Mouse (Mus musculus) embryonic stem cell, embryonic (primary cell): ENCODE results near the gene Hist1h4k.
"Not testable (repeated sequence)": the region's sequence is repeated elsewhere in the genome, so short reads cannot be mapped to it uniquely, and the experiment has no call there.

ENCODE experiments used
- CTCF ChIA-PET, 4 experiments: fragments of 300-600 bp in 2 of 4; fragments of 350-600 bp in 2 of 4; sonication (Branson Sonifier 250); formaldehyde crosslinking; loops; one replicate each; lab custom pipeline; 2022; ENCODE audit warnings: inconsistent platforms in 2 of 4; lab: Charles Lee
- POLR2A ChIA-PET, 4 experiments: fragments of 300-600 bp in 2 of 4; fragments of 350-600 bp in 2 of 4; sonication (Branson Sonifier 250); formaldehyde crosslinking; loops; one replicate each; lab custom pipeline; 2022; ENCODE audit warnings: antibody characterized with exemption in 4 of 4, inconsistent platforms in 1 of 4; lab: Charles Lee

The Hist1h4k gene

DNA sequence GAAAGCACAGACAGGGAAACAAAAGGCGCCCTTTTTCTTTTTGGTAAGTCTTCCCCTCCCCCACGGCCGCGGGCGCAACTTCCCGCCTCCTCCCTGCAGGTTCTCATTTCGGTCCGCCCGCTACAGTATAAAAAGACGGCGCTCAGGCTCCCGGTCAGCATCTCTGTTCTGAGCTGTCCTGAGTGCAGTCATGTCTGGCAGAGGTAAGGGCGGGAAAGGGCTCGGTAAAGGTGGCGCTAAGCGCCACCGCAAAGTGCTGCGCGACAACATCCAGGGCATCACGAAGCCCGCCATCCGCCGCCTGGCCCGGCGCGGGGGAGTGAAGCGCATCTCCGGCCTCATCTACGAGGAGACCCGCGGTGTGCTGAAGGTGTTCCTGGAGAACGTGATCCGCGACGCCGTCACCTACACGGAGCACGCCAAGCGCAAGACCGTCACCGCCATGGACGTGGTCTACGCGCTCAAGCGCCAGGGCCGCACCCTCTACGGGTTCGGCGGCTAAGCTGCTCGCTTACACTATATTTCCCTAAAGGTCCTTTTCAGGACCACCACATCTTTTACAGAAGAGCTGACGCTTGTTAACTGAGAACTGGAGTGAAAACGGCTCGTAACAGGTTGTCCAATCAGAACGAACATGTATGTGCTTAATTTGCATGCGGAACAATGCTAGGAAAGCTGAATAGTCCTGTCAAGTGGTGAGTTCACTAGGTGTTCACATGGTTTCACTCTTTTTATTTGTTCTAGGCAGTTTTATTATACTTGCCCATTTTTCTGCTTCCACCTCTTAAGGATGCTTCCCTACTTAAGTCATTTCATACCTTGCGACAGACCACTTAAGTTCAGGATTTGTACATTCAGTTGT, 15.2 kb downstream of the Hist1h4k start, which contains the start of gene Hist1h4j:
Gene Hist1h4j (plus strand): TSS at position 159 of the 862 bp plus-strand sequence.
- ChIA-PET POLR2A (interaction anchor here (0.5 to 27.0 kb wide), 56 partner anchors 7 to 1821 kb away, joined by 3 to 530 read pairs (median 6); partner anchors contain the start of genes Hist1h2ai (in 4 of the 4), Hist1h2an (in 4 of the 4), Hist1h2bl (in 4 of the 4) and Hist1h2bp (in 4 of the 4)), CTCF (interaction anchor here in 3 of 4 experiments (0.5 to 1.0 kb wide), 4 partner anchors 15 to 49 kb away, joined by 3 to 5 read pairs (median 3); partner anchors contain the start of genes Hist1h2bl (in 1 of the 3) and Hist1h4k (in 1 of the 3))

DNA sequence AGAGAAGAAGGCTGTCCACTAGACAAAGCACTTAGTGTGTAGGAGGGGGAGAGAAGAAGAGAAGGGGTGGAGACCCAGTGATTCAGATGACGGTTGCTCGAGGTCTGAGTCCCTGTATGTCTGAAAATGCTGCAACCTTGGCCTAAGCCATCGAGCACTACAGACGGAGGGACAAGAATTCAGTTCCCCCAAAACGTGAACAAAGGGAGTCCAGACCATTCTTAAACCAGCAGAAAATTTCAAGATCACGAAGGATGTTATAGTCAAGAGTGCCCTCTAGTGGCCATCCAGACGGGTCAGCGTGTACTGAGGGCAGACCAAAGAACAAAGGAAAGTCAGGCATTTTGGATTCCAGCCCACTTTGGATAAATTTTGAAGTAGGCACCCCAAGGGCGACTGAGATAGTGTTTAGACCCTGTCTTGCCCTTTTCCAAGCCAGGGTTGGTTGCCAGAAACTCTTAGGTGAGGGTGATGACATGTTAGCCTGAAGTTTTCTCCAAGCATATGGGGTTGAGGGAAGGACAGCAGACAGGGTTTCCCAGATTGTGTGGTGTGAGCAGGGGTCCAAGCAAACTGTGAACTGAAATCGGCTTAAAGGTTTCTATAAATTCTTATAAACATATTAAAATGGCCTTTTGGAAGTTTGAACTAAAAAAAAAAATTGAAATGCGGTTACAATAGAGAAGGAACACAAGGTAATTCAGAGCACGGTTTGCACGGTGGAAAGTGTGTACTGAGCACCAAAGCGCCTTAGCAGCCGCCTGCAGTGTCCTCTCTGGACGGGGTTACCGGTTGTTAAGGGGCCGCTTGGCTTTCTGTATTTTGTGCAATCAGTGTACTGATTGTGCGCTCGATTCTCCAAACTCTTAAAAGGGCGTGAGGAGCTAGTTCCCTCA, 16.0 kb downstream of the Hist1h4k start:
- ChIA-PET CTCF (interaction anchor here in 3 of 4 experiments (0.6 to 1.5 kb wide), 12 partner anchors 9 to 554 kb away, joined by 3 to 12 read pairs (median 4); partner anchors contain the start of genes Hist1h2bl (in 2 of the 3), Hist1h2ai (in 1 of the 3), Hist1h3h (in 1 of the 3) and Hist1h4k (in 1 of the 3)), POLR2A (interaction anchor here (0.6 to 27.0 kb wide), 56 partner anchors 8 to 759 kb away, joined by 3 to 530 read pairs (median 7); partner anchors contain the start of genes Hist1h2ai (in 4 of the 4), Hist1h2an (in 4 of the 4), Hist1h2bl (in 4 of the 4) and Hist1h2bp (in 4 of the 4))

DNA sequence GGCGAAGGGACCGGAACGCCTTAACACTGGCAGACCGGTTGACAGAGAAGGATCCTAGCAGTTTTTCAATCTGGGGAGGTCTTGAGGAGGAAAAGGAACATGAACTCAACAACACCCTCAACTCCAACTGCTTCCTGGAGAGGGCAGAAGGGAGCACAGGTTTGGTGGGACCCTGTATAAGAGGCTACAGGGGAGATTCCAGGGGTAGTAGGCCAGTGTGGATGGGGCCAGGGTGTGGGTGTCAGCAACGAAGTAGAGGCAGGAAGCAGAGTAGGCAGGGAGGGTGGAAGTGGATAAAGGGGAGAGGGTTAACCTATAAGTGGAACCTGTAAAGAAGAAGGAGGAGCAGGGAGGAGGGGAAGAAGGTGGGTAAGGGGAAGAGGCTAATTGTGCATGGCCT, 16.8 kb downstream of the Hist1h4k start:
- POLR2A ChIA-PET, result interaction anchor here in 3 of 4 experiments (0.6 to 27.0 kb wide), 28 partner anchors 9 to 760 kb away, joined by 3 to 530 read pairs (median 10); partner anchors contain the start of genes Hist1h2ai (in 3 of the 3), Hist1h2ak (in 3 of the 3), Hist1h2bl (in 3 of the 3) and Hist1h2bm (in 3 of the 3)
- CTCF ChIA-PET, result interaction anchor here in 2 of 4 experiments (0.6 to 1.5 kb wide), 10 partner anchors 8 to 554 kb away, joined by 3 to 12 read pairs (median 5); partner anchors contain the start of genes Hist1h2ai (in 1 of the 2), Hist1h2bl (in 1 of the 2), Hist1h3h (in 1 of the 2) and Hist1h4k (in 1 of the 2)

DNA sequence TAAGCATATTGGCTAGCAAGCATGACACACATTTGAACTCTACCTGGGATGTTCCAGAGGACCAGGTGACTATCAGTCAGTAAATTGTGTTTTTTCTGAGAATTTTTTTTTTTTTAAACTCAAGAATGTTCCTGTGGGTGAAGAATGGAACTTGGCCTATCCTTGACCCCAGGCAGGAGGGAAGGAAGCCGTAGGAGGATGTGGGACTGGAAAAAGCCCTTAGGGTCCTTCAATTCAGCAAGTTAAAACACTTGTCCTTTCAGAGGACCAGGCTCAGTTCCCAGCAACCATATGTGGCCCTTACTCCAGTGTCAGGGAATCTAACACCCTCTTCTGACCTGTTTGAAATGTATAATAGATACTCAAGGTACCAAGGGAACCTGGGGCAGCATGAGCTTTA, 20.8 kb downstream of the Hist1h4k start:
- CTCF ChIA-PET, result no interaction called here
- POLR2A ChIA-PET, result interaction anchor here in 2 of 4 experiments (1.3 to 27.0 kb wide), 7 partner anchors 6 to 100 kb away, joined by 4 to 530 read pairs (median 240); partner anchors contain the start of genes Hist1h2ak (in 2 of the 2), Hist1h2bn (in 2 of the 2), Hist1h3h (in 2 of the 2) and Hist1h4k (in 2 of the 2)

DNA sequence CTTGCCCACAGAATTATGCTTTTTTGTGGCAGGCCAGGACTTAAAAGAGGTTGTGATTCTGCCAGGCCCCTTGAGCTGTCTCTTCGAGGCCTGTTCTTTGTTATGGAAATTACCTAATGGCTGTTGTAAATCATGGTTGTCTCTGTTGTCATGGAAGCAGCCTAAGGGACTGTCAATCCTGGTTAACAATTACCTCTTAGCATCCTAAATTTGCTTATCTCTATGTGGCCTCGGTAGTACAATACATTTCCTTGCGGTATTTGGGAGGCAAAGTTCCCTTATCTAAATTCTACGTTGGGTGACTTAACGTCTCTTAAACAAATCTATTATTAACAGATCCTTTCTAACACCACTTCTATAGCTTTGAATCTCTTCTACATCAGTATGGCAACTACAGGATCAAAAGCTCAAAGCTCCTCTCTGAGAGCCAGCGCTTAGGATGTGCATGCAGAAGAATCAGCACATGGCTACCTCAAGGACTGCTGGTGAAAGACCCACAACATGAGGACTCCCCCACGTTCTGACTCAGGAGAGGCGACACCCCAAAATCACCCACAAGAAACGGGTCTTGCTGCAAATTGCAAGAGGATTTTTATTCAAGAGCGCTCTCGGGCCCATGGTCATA, 22.2 kb downstream of the Hist1h4k start:
- CTCF ChIA-PET, result no interaction called here

DNA sequence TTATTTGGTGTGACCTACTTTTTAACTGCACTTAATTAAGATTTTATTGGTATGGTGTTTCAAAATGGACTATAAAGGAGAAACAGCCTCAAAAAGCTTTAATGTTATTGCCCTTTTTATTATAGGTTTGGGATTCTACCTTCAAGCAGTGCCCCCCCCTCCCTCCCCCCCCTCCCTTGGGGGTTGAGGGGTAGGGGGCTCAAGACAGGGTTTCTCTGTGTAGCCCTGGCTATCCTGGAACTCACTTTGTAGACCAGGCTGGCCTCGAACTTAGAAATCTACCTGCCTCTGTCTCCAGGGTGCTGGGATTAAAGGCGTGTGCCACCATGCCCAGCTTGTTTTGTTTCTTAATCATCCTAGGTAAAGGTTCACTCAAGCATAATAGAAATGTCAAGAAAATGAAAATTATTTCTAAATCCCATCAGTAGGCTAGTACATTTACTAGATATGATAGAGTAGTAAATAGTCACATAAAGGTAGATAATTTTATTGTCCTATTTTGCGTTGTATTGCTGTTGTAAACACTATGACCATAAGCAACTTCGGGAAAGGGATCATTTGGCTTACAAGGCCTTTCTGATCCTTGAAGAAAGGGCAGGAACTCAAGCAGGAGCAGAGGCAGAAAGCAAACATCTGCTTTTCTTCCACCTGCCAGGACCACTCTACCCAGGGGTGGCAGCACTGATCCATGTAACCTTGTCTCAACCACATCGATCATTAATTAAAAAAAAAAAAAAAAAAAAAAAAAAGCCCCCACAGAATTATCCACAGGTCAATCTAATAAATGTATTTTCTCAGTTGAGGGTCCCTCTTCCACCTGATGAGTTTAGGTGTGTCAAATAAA, 27.1 kb downstream of the Hist1h4k start:
- POLR2A ChIA-PET, result interaction anchor here in 3 of 4 experiments (0.7 to 27.0 kb wide), 23 partner anchors 7 to 1593 kb away, joined by 3 to 530 read pairs (median 8); partner anchors contain the start of genes Hist1h4k (in 3 of the 3), Hist1h1b (in 2 of the 3), Hist1h2ak (in 2 of the 3) and Hist1h2bn (in 2 of the 3)

More for the DNA sequence above, 22.2 kb downstream of the Hist1h4k start:
- POLR2A ChIA-PET, result interaction anchor here (0.6 to 27.0 kb wide), 25 partner anchors 4 to 548 kb away, joined by 3 to 530 read pairs (median 4); partner anchors contain the start of genes Hist1h1b (in 2 of the 4), Hist1h2ai (in 2 of the 4), Hist1h2ak (in 2 of the 4) and Hist1h2an (in 2 of the 4)

DNA sequence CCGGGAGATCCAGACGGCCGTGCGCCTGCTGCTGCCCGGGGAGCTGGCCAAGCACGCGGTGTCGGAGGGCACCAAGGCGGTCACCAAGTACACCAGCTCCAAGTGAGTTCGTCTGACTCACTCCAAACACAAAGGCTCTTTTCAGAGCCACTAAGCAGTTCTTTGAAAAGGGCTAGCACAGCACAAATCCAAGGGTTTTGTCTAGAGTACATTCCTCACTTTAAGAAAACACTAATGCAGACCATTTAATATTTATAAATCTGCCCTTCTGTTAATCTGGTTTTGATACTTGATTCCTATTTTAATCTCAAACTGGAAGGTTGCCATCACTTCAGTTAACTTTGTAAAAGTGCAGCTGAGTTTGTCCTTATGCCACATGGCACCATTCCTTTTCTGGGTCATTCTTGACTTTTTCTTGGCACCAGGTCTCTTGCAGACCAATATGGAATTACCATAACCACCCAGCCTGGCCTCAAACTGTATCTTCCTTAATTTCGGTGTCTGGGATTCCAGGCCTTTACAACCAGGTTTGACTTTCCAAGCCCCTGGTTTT, 27.9 kb downstream of the Hist1h4k start:
- ChIA-PET CTCF (no interaction called here), POLR2A (interaction anchor here (0.6 to 27.0 kb wide), 39 partner anchors 10 to 742 kb away, joined by 3 to 530 read pairs (median 6); partner anchors contain the start of genes Hist1h4k (in 4 of the 4), Hist1h1b (in 3 of the 4), Hist1h2ak (in 3 of the 4) and Hist1h2an (in 3 of the 4))

More for the DNA sequence above, 27.1 kb downstream of the Hist1h4k start:
- CTCF ChIA-PET, result no interaction called here

DNA sequence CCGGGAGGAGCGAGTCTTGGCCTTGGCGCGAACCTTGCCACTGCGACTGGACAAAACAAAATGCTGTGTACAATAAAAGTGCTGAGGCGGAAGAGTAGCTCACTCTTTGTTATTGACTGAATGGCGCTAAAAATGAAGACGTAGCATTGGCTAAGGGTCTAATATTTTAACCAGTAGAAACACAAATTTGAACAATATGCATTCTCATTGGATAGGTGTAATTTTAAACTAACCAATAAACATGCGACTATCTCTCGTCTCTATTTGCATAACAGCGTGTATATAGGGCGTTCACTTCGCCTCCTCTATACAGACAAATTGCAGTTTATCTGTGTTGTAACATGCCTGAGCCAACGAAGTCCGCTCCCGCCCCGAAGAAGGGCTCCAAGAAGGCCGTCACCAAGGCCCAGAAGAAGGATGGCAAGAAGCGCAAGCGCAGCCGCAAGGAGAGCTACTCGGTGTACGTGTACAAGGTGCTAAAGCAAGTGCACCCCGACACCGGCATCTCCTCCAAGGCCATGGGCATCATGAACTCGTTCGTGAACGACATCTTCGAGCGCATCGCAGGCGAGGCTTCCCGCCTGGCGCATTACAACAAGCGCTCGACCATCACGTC, 28.4 kb downstream of the Hist1h4k start, which contains the start of gene Hist1h2bm:
Gene Hist1h2bm (plus strand): TSS at position 288 of the 616 bp plus-strand sequence.
- POLR2A ChIA-PET, result interaction anchor here (0.6 to 27.0 kb wide), 54 partner anchors 9 to 1864 kb away, joined by 3 to 530 read pairs (median 4); partner anchors contain the start of genes Hist1h4k (in 4 of the 4), Hist1h1b (in 3 of the 4), Hist1h2ah (in 3 of the 4) and Hist1h2ak (in 3 of the 4)
- CTCF ChIA-PET, result not testable (repeated sequence)

DNA sequence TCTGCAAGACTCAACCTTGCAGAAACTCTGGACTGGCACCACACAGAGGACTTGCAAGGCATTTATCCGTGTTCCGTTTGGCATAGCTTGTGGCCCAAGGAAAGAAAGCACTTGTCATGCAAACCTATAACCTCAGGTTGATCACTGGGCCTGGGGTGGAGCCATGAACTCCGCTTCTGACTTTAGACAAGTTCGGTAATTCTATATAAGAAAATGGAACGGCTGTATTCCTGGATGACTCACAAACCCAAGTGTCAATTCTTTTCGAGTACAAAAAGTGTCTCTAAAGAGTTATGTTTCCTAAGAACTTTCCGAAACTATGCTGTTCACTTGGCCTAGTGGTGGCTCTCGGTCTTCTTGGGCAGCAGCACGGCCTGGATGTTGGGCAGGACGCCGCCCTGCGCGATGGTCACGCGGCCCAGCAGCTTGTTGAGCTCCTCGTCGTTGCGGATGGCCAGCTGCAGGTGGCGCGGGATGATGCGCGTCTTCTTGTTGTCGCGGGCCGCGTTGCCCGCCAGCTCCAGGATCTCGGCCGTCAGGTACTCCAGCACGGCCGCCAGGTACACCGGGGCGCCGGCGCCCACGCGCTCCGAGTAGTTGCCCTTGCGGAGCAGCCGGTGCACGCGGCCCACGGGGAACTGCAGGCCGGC, 29.1 kb downstream of the Hist1h4k start:
- POLR2A ChIA-PET, result interaction anchor here (0.6 to 27.0 kb wide), 59 partner anchors 8 to 1865 kb away, joined by 3 to 530 read pairs (median 4); partner anchors contain the start of genes Hist1h4k (in 4 of the 4), Hist1h1b (in 3 of the 4), Hist1h2ah (in 3 of the 4) and Hist1h2ak (in 3 of the 4)
- CTCF ChIA-PET, result interaction anchor here in 1 of 4 experiments (0.7 kb wide), 1 partner anchor 12 kb away, joined by 3 read pairs; no protein-coding TSS in a partner anchor

DNA sequence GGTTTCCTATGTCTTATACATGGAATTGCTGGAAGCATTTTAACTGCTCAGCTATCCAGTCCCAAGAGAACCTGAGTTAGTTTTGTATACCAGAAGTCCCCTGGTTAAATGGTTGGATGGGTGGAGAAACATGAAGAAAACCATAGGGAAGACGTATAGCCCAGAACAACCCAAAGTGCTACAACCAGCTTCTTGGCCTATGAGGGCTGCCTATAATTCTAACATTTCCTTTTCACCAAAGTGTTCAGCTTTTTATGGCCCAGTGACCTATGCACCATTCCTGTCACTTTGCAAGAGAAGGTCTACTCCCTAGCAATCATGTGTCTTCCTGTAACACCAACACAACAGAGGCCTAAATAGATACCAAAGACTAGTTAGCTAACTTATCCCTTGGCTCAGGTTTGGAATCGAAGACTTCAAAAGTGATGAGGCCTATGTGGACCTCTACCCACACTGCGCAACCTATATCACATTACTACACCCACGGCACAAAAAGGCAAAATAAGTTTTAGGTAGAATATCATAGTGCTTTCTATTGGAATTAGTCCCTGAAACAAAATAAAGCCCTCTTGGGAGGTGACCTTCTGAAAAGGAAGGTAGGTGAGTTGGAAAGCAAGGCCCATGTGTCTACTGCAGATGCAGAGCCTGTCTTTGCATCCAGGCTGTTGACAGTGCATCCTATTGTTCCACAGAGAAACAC, 31.8 kb downstream of the Hist1h4k start:
- CTCF ChIA-PET, result interaction anchor here in 1 of 4 experiments (0.8 to 1.3 kb wide), 2 partner anchors 13 to 15 kb away, joined by 3 to 5 read pairs; no protein-coding TSS in a partner anchor
- POLR2A ChIA-PET, result interaction anchor here (0.5 to 8.5 kb wide), 55 partner anchors 8 to 1342 kb away, joined by 3 to 241 read pairs (median 9); partner anchors contain the start of genes Hist1h1b (in 4 of the 4), Hist1h2ah (in 4 of the 4), Hist1h2ak (in 4 of the 4) and Hist1h2an (in 4 of the 4)

DNA sequence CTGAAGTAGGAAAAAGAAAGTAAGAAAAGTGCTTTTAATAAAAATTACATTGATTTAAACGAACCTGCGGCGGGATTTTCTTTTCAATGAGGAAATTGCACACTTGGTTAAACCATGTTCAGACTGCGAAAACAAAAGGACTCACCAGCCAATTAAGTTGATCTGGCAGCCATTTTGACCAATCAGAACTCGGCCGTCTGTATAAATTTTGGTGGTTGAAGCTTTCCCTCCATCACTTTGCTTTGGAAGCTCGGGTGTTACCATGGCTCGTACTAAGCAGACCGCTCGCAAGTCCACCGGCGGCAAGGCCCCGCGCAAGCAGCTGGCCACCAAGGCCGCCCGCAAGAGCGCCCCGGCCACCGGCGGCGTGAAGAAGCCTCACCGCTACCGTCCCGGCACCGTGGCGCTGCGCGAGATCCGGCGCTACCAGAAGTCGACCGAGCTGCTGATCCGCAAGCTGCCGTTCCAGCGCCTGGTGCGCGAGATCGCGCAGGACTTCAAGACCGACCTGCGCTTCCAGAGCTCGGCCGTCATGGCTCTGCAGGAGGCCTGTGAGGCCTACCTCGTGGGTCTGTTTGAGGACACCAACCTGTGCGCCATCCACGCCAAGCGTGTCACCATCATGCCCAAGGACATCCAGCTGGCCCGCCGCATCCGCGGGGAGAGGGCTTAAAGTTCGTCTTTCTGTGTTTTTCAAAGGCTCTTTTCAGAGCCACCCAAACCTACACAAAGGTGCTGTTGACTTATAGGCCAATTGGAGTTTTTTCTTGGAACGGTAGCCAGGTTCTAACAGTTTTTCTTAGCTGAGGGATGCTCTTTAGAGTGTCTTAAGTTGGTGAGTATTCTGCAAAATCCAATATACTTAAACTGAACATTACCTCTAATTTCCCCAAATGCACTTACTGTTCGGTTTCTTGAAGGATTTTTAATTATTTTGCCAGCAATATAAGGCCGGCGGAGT, 32.6 kb downstream of the Hist1h4k start, which contains the start of gene Hist1h3h:
Gene Hist1h3h (plus strand): TSS at position 263 of the 961 bp plus-strand sequence.
- ChIA-PET POLR2A (interaction anchor here (0.6 to 8.5 kb wide), 87 partner anchors 9 to 1967 kb away, joined by 3 to 241 read pairs (median 7); partner anchors contain the start of genes Hist1h1b (in 4 of the 4), Hist1h2ah (in 4 of the 4), Hist1h2ak (in 4 of the 4) and Hist1h2an (in 4 of the 4)), CTCF (interaction anchor here in 2 of 4 experiments (0.6 to 1.3 kb wide), 2 partner anchors 16 to 330 kb away, joined by 3 to 5 read pairs; no protein-coding TSS in a partner anchor)
